Mouse (Mus musculus): ENCODE data around the gene Eif1ad. TPM values are rescaled to one million over a fixed set of nuclear protein-coding genes. Genes with fewer than 3 reads are reported as not detected.

Eif1ad gene
- polyA plus RNA-seq, 1 experiment from 2014 or later: 43.3 TPM

Other genes with a start within 250 kb of the Eif1ad start
- gene Klc2, start 248.2 kb upstream of the Eif1ad start, polyA plus RNA-seq (2015; fragmentation: Nextera tagmentation; extraction: Ambion mirVana): 76.9 and 90.2 TPM in 2 replicates
- gene Pacs1, start 93.6 kb upstream of the Eif1ad start, polyA plus RNA-seq (2015; fragmentation: Nextera tagmentation; extraction: Ambion mirVana): 47.4 and 58.3 TPM in 2 replicates
- 312 and 338 TPM in 2 replicates for gene Sf3b2, start 71.3 kb upstream of the Eif1ad start, polyA plus RNA-seq (2015; fragmentation: Nextera tagmentation; extraction: Ambion mirVana)
- 40.4 and 48.8 TPM in 2 replicates for gene Gal3st3, start 68.4 kb upstream of the Eif1ad start, polyA plus RNA-seq (2015; fragmentation: Nextera tagmentation; extraction: Ambion mirVana)
- not detected in 2 replicates for gene Catsper1, start 31.0 kb upstream of the Eif1ad start, polyA plus RNA-seq (2015; fragmentation: Nextera tagmentation; extraction: Ambion mirVana)
- gene Cst6, start 17.2 kb upstream of the Eif1ad start, polyA plus RNA-seq (2015; fragmentation: Nextera tagmentation; extraction: Ambion mirVana): 8.5 and 9.5 TPM in 2 replicates
- 319 and 333 TPM in 2 replicates for gene Banf1, start 427 bp downstream of the Eif1ad start, polyA plus RNA-seq (2015; fragmentation: Nextera tagmentation; extraction: Ambion mirVana)
- gene Sart1, start 22.0 kb downstream of the Eif1ad start, polyA plus RNA-seq (2015; fragmentation: Nextera tagmentation; extraction: Ambion mirVana): 68.2 and 77.1 TPM in 2 replicates
- gene Tsga10ip, start 35.8 kb downstream of the Eif1ad start, polyA plus RNA-seq (2015; fragmentation: Nextera tagmentation; extraction: Ambion mirVana): not detected in 2 replicates
- 301 and 311 TPM in 2 replicates for gene Drap1, start 58.2 kb downstream of the Eif1ad start, polyA plus RNA-seq (2015; fragmentation: Nextera tagmentation; extraction: Ambion mirVana)
- gene AI837181, start 58.4 kb downstream of the Eif1ad start, polyA plus RNA-seq (2015; fragmentation: Nextera tagmentation; extraction: Ambion mirVana): 74.9 and 82.4 TPM in 2 replicates
- gene Fosl1, start 80.8 kb downstream of the Eif1ad start, polyA plus RNA-seq (2015; fragmentation: Nextera tagmentation; extraction: Ambion mirVana): not detected in 2 replicates
- gene Ccdc85b, start 91.2 kb downstream of the Eif1ad start, polyA plus RNA-seq (2015; fragmentation: Nextera tagmentation; extraction: Ambion mirVana): 12.8 and 14.0 TPM in 2 replicates
- 147 and 160 TPM in 2 replicates for gene Fibp, start 93.9 kb downstream of the Eif1ad start, polyA plus RNA-seq (2015; fragmentation: Nextera tagmentation; extraction: Ambion mirVana)
- 4.3 and 5.7 TPM in 2 replicates for gene Ctsw, start 101.8 kb downstream of the Eif1ad start, polyA plus RNA-seq (2015; fragmentation: Nextera tagmentation; extraction: Ambion mirVana)
- gene Efemp2, start 107.2 kb downstream of the Eif1ad start, polyA plus RNA-seq (2015; fragmentation: Nextera tagmentation; extraction: Ambion mirVana): 38.9 and 44.9 TPM in 2 replicates
- 49.2 TPM in 2 replicates for gene Mus81, start 121.7 kb downstream of the Eif1ad start, polyA plus RNA-seq (2015; fragmentation: Nextera tagmentation; extraction: Ambion mirVana)
- 3,340 and 3,538 TPM in 2 replicates for gene Cfl1, start 123.7 kb downstream of the Eif1ad start, polyA plus RNA-seq (2015; fragmentation: Nextera tagmentation; extraction: Ambion mirVana)
- 0.26 and 0.44 TPM in 2 replicates for gene 1700020D05Rik, start 137.0 kb downstream of the Eif1ad start, polyA plus RNA-seq (2015; fragmentation: Nextera tagmentation; extraction: Ambion mirVana)
- gene Snx32, start 143.8 kb downstream of the Eif1ad start, polyA plus RNA-seq (2015; fragmentation: Nextera tagmentation; extraction: Ambion mirVana): 94.6 and 99.8 TPM in 2 replicates
- 0.08 TPM in 1 of 2 replicates, not detected in the other for gene Ovol1, start 193.9 kb downstream of the Eif1ad start, polyA plus RNA-seq (2015; fragmentation: Nextera tagmentation; extraction: Ambion mirVana)
- gene Ap5b1, start 201.3 kb downstream of the Eif1ad start, polyA plus RNA-seq (2015; fragmentation: Nextera tagmentation; extraction: Ambion mirVana): 3.1 and 3.7 TPM in 2 replicates
- gene Rnaseh2c, start 235.1 kb downstream of the Eif1ad start, polyA plus RNA-seq (2015; fragmentation: Nextera tagmentation; extraction: Ambion mirVana): 66.6 and 67.4 TPM in 2 replicates
- gene Kat5, start 243.5 kb downstream of the Eif1ad start, polyA plus RNA-seq (2015; fragmentation: Nextera tagmentation; extraction: Ambion mirVana): 67.2 and 69.2 TPM in 2 replicates